Mouse (Mus musculus) megakaryocyte, embryonic 14.5 days (primary cell): ENCODE results near the gene Pyroxd1.

Experiments used
- FLI1 ChIP-seq: IDR thresholded peaks from 2 replicates; pipeline ENCODE4 v1.6.1; 2012; ENCODE audit warnings: low read length, inconsistent platforms, mixed read lengths
- GATA1 ChIP-seq: IDR thresholded peaks from 3 replicates; pipeline ENCODE4 v1.6.1; 2012; ENCODE audit warnings: mixed read lengths, low read length, inconsistent platforms, borderline replicate concordance

DNA sequence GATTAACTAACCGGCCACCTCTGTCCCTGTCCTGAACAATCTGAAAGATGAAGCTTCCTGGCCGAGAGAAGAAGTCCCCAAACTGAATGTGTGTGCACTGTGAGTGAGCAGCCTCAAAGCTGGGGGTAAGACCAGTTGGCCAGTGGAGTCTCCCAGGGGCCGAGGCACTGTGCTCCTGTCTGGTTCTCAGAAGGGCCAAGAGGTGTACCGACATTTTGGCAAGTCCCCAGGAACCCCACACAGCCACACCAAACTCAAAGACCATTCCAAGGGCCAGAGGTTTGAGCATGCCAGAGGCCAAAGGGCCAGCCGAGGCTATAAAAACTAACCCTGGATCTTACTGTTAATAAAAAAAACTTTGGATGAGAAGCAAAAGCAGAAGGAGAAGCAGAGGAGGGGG, 31.2 kb upstream of the Pyroxd1 start:
- TF ChIP-seq GATA1 = no peak
- no peak for TF ChIP-seq FLI1
